Mouse (Mus musculus): Measurements from ENCODE around the gene Smg6.

Gene Smg6

DNA sequence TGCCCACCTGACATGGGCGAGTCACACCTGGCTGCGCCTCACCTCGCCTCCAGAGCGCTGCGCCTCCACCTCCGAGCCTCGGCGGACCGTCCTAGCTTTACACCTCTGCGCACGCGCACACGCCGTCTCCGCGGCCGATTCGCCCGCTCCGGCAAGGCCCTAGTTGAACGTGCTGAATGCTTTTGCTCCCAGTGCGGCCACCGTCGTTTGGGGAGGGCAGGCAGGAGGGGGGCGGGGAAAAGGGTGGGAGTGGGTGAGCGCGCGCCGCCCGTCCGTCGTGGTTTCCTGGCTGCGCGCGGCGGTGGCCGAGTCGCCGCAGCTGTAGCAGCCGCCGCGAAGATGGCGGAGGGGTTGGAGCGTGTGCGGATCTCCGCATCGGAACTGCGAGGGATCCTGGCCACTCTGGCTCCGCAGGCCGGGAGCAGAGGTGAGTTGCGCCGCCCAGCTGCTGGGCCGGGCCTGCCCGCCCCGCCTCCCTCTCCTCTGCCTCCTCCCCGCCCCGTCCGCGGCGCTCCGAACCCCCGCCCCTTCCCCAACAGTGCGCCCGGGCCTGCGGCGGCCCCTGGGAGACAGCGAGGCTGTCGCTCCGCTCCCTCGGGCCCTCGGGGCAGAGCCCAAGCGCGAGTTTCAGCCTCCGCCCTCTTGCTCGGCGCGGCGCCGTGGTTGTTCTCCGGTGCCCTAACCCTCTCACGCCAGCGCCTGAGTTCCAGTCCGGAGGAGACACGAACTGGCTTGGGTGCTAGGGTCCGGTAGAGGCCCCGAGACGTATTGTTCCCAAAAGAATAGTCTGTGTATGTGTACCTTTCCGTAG is at the start of gene Smg6, which contains the start of gene Srr:
Smg6 (plus strand) TSS at position 247 of the 811 bp plus-strand sequence.
Srr (minus strand) TSS at position 372 of the 811 bp plus-strand sequence.
- peak; percentile 98 for DNase-seq (ENCODE audit: low read depth, low spot score)

DNA sequence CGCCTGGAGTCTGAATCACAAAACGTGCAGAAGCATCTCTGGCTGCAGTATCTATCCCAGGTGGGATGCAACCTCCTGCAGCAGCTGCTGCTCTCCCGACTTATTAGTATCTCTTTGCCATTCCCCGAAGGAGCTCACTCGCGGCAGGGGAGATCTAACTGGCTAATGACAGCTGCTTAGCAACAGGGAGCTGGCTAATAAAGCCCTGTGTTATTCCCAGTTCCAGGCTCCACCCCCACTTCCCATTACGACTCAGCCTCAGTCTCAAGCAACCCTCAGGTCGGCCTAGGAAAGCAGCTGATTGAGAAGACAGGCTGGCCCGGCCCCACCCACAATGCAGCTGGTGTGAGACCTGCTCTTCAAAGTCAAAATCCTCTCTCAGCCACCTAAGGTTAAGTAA is 48.8 kb upstream of the Smg6 start:
- DNase-seq (ENCODE audit: low read depth, low spot score), result no peak

DNA sequence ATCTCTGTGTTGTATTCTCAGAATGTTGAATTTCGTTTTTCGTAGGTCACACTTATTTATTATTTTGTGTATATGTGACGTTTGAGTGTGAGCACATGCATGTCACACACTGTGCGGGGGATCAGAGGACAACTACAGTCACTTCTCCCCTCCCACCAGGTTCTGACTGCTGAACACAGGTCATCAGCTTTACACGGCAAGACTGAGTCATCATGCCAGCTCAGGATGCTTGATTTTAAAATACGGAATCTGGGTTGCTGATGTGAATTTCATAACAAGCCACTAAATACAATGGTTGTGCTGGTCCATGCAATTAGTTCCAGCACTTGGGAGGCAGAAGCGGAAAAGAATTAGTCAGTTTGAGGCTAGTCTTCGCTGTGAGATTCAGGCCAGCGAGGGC is 44.6 kb upstream of the Smg6 start:
- no peak for DNase-seq (ENCODE audit: low read depth, low spot score)

DNA sequence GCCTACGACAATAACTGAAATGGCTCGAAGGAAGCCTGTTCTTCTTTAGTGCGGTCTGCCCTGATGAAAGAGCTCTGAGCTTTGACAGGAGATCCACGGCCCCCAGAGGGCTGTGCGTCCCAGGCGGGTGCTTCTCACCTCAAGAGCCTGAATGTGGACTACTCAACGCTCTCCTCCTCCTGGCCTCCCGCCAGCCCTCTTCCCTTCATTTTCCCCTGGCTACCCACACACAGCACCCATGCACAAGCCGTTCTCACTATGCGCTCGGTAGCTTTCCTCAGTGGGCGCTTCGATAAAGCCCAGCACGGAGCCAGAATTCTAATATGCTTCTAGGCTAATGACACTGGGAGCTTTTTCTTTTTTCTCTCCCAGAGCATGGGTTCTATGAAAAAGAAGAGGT is 43.6 kb upstream of the Smg6 start:
- DNase-seq (ENCODE audit: low read depth, low spot score), result no peak

DNA sequence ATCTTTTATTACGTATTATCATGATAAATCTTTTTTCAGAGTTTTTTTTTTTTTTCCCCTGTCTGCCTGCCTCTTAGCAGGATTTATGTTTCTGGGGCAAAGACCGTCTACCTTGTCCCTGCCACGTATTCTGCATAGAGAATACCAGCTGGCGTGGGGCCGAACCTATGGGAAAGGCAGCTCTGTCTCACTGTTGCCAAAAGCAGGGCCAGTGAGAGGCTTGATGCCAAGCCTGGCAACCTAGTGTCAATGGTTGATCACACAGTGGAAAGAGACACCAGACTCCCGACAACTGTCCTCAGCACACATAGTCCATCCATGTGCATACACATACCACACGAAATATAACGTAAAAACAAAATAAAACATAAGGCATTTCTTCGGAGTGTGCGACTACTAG is 42.5 kb upstream of the Smg6 start:
- DNase-seq (ENCODE audit: low read depth, low spot score), result no peak

DNA sequence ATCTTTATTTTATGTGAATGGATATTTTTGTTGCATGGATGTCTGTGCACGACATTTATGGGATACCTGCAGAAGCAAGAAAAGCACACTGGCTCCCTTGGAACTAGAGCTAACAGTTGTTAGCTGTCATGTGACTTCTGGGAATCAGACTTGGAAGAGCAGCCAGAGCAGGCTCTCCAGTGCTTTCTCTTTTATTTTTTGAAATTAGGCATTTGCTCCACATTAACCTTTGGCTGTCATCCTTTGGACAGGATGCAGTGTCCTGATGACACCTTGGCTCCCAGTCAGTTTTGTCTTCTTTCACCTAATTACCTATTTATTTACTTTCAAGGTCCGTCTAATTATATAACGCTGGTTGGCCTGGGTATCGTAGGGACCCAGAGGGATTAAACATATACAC is 31.0 kb upstream of the Smg6 start:
- no peak for DNase-seq (ENCODE audit: low read depth, low spot score)

DNA sequence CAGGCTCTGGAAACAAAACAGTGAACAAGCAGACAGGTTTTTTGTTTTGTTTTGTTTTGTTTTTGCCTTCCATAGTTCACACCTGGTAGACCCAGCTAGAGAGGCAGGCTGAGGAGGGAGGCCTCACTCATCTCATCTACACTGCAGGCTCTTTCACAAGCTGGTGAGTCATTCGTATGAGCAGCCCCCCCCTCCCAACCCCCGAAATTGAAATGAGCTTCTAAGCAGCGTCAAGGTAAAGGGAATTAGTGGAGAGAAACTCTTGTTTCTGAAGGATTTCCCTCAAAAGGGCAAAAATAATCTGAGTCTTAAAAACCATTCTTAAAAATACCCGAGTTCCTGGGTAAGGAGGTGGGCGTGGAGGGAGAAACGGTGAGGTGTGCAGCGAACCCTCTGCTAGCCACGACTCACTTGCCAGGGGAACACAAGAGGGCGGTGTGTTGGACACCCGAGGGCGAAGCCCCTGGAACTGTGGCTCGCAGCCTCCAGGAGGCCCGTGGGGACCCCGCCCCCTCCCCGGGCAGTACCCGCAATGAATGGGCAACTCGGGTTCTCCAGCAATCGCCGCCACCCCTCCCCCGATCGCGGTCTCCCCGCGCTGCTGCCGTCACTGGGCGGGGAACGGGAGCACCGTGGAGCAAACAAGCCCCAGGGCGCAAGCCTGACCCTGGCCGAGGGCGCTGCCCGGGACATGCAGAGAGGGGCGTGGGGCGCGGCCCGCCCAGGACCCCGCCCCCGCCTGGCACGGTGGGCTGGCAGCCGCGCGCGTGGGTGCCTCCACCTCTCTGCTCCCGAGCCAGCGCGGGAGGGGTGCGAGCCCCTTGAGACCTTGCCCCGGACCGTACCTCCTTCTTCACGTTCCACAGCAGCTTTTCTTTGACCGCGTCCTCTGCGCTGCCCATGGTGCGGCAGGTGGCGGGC is 29.4 kb upstream of the Smg6 start:
- peak; percentile 71 for DNase-seq (ENCODE audit: low read depth, low spot score)

DNA sequence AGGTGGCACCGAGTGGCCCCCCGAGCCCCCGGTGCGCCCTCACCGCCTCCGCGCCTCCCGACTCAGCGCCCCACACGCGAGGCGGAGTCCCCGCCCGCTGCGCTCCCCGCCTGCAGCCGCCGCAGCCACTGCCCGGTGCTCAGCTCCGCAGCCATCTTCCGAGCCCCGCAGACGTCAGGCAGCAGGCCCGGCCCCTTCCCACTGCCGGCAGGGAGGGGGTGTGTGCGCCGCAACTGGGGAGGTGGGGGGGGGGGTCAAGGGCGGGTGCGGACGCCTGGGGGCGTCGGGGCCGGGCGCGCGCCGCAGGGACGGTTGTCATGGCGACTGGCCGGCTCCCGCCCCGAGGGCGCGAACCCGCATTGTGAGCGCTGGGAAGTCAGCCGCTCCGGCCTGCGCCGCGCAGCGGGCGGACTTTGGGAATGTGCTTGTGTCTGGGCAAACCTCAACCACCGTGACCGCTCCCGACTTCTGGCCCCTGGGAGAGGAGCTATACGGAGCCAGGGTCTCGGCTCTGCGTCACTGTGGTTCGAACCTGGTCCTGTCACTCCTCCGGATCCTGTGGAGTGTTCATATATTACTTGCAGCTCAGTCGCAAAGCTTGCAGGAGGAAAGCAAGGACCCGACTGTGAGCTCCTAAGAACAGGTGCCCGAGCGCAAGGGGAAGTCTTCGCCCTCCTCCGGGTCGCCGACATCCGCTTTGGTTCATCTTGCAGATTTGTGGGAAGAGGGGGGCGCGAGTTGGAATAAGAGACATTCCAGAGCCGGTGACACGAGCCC is 28.5 kb upstream of the Smg6 start, which contains the start of gene Sgsm2:
Sgsm2 (minus strand) TSS at position 160 of the 777 bp plus-strand sequence.
- peak; percentile 76 for DNase-seq (ENCODE audit: low read depth, low spot score)

DNA sequence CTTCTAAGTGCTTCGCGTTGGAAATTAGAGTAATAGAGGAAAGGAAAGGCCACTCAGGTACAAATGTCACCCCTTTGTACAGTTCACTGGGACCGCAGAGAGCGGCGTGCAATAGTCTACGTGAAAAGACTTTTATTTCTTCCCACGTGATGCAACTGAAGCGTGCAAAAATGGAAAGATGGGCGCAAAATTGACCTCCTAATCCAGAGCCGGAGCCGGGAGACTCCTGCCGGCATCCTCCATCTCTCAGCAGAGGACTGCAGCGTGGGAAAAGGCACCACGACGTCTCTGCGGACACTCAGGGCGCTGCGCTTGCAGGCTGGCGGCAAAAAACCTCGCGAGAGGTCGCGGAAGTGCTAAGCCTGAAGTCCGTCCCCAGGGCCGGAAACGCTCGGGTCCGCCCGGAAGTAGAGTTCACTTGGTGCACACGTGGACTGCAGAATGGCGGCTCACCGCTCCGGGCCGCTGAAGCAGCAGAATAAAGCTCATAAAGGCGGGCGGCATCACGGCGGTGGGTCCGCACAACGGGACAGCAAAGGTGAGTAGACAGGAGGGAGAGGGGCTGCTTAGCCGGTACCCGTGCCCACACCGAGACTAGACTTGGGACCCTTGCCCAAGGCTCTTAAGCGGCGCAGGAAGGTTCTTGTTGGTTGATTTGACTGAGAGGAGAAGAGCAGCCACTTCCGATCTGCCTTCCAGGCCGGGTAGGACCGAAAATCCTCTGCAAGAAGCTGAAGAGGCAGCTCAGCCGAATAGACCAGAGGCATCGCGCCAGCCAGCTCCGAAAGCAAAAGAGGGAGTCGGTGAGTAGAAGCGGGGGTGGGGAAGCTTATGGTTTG is 27.7 kb upstream of the Smg6 start, which contains the start of gene Tsr1:
Tsr1 (plus strand) TSS at position 394 of the 839 bp plus-strand sequence.
- peak; percentile 96 for DNase-seq (ENCODE audit: low read depth, low spot score)

DNA sequence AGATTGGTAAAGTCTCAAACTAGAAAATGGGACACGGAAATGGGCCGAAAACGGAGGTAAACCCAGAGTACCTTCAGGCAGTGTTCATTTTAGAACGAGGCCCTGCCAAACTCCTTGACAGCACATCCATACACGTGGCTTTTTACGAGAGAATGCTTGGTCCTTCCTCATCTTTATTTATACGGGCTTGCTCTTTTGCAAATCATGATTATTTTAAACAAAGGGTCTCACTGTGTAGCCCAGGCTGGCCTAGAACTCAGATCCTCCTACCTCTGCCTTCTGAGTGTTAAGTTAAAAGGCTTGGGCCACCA is 27.2 kb upstream of the Smg6 start:
- no peak for DNase-seq (ENCODE audit: low read depth, low spot score)

DNA sequence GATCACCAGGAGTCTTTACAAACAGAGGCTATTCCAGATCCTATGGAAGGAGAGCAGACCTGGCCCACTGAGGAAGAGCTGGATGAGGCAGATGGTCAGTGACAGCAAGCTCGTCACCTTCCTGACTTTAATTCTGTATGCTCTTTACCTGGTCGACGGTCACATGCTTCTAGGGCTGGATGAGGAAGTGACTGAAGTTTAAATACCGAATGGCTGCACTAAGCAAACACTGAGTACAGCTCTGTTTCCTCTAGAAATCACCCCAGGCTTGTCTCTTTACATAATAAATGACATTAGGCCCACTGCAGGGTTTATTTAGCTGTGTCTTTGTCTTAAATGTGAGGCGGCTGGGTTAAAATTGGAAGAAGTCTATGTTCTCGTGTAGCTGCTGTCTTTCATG is 24.1 kb upstream of the Smg6 start:
- DNase-seq (ENCODE audit: low read depth, low spot score), result no peak

DNA sequence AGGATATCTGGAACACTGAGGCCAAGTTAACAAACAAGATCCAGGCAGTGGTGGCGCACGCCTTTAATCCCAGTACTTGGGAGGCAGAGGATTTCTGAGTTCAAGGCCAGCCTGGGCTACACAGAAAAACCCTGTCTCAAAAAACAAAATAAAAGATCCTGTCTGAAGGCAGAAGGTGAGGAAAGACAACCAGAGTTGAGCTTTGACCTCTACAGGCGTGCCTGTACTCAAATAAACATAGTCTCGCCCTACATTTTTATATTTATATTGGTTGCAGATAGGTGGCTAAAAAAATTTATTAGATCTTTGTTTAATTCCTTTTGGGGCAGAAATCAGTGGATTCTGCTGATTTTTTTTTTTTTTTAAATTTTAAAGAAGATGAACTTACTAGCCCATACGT is 23.2 kb upstream of the Smg6 start:
- no peak for DNase-seq (ENCODE audit: low read depth, low spot score)

DNA sequence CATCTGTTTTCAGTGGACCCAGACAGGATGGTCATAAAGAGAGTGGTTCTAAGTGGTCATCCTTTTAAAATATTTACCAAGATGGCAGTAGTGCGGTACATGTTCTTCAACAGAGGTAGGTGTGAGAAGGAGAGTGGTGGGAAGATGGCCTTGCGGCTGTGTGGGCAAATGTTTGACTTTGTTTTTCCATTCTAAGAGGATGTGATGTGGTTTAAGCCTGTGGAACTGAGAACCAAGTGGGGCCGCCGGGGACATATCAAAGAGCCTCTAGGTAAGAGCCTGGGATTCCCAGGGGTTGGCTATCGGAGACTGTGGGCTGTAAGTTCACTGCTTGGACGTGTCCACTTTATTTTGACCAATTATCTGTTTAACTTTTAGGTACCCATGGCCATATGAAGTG is 17.8 kb upstream of the Smg6 start:
- DNase-seq (ENCODE audit: low read depth, low spot score), result no peak

DNA sequence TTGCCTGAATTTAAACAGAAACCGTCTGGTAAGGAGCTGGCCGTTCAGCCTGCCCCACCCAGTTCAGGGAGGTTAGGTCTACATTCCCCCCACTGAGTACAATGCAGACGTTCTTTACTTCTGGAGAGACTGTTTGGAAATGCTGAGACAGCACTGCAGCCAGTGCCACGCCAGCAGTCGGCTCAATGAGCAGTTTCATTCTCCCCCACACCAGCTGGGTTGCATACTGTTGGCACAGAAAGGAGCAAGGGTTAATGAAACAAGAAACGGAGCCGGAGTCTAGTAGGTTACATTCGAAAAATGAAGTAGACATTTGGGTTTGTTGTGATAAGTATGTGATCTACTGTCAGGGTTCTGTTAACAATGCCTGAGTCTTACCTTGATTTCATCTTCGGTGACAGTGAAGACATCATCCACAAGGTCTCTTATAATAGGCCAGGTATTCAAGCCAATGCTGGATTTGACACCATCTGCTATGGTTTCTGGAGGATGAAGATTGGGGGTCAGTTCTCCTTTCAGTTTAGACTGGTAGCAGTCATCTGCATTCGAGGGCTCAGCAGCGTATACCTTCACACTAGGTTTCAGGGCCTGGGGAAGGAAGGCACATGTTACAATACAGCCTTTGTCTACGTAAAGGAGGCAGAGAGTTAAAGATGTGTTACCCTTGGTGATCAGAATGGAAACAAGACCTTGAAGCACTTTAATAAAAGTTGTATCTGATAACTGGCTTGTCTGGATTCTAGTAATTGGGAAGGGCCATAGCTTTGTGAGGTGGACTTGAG is 16.8 kb upstream of the Smg6 start:
- DNase-seq (ENCODE audit: low read depth, low spot score), result no peak

DNA sequence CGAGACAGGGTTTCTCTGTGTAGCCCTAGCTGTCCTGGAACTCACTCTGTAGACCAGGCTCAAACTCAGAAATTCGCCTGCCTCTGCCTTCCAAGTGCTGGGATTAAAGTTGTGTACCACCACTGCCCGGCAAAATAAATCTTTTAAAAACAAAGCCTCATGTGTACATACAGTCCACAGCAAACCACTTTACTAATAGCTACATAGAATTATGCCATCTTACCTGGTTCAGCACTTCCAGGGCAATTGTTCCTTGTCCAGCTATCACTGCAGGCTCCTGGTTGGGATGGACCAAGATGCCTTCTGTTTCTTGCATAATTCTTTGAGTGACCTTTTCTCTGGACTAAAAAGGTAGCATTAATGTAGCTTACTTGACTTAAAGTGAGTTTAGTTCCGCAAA is 15.6 kb upstream of the Smg6 start:
- DNase-seq (ENCODE audit: low read depth, low spot score), result no peak

DNA sequence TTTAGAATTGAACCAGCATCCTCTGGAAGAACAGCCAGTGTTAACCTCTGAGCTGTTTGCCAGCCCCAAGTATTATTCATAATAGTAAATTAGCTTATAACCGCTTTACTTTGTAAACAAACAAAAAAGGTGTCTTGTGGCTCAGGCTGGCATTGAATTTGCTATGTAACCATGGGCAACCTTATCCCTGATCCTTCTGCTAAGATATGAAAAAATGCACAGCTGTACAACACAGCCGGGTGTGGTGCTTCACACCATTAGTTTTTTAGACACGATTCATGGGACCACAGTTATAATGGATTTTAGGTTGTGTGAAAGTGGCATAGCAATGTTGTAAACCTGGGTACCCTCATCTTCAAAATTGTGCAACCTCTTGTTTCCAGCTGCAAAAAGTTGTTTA is 13.1 kb upstream of the Smg6 start:
- DNase-seq (ENCODE audit: low read depth, low spot score), result no peak

DNA sequence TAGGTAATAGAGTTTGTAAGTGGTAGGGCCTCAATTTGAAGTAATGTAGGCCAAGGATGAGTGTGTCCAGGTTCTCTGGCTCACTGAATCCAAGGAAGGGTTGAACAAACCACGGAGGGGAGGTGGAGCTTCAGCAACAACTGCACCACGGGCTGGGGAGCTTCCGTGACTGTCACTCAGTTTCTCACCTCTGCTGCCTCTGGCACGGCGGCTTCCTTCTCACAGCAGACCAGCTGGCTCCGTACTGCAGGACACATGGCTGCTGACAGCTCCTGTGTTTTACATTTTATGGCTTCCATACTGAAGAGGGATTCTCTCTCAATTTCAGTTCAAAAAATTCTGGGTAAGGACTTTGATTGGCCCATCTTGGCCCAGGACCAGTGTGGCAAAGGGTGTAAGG is 6.4 kb upstream of the Smg6 start:
- DNase-seq (ENCODE audit: low read depth, low spot score), result no peak

DNA sequence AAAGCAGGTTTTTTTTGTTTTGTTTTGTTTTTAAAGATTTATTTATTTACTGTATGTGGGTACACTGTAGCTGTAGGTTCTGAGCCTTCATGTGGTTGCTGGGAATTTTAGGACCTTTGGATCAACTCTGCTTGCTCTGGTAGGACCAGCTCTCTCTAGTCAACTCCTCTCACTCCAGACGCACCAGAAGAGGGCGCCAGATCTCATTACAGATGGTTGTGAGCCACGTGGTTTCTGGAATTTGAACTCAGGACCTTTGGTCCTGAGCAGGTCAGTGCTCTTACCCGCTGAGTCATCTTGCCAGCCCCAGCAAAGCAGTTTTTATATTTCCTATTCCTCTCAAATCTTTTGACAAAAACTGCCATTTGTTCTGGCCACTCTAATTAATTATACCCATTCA is 1.5 kb upstream of the Smg6 start:
- DNase-seq (ENCODE audit: low read depth, low spot score), result peak; percentile 63

DNA sequence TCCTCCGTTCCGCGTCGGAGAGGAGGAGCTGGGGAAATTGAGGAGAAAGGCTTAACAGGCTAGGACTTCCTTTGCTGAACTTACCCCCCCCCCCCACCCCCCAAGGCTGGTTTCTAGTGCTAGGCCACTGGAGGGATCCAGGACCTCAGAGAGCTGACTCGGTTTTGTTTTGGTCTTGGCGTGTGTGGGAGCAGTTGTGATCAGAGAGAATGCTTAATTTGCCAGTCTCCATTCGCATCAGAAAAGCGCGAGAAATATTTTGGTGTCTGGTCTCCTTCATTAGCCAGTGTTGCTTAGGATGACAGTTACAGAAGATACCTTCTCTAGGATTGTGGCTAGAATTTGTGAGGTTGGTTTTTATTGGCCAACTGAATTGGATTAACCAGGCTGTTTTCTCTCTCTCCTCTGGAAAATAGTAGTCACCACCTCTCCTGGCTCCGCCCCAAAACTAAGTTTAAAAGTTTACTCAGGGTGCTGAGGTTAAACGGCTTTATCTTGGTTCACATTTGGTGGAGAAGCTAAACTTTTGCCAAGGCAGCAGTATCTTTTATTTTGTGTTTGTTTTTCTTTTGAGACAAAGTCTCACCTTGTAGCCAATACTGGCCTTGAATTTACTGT is 874 bp downstream of the Smg6 start:
- peak; percentile 56 for DNase-seq (ENCODE audit: low read depth, low spot score)

DNA sequence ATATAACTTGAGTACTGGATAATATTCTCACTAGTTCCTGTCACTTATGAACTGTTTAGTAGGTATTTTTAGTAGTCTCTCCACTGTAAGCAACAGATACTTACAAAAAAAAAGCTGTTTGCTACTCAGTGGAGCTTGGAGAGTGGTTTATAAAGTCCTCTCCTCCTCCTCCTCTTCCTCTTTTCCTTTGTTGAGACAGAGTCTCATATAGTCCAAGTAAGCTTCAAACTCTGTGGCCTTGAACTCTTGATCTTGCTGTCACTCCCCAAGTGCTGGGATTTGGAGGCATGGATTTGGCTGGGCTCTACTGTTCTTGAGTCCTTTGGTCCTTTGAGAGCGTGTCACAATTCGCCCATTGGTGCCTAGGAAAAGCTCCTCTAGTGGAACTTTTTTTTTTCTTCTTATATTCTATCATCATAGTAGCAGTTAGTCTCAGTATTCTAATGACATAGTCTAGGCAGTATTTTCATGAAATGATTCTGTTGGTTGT is 1.7 kb downstream of the Smg6 start:
- DNase-seq (ENCODE audit: low read depth, low spot score), result peak; percentile 27

All from A20 (cell line).